Mouse (Mus musculus) cerebellum, adult 11-12 months (tissue): ENCODE measurements around the gene Fzr1.
A peak's percentile ranks its signal among the peaks of the same experiment; 100 is the strongest.

Experiments
- DNase-seq: peaks from one replicate; pipeline ENCODE4 v3.0.0; 2022

Fzr1 gene

GRCm38 (mm10) chr10:81377793-81378552, at the start of gene Fzr1:
TSS of gene Fzr1 (minus strand) at chr10:81378516.
- no peak for DNase-seq

GRCm38 (mm10) chr10:81427804-81428506, 49.6 kb upstream of the Fzr1 start:
- peak; percentile 84 for DNase-seq

- DNase-seq: peak; percentile 62
These were observed 49.0 kb upstream of the Fzr1 start for GRCm38 (mm10) chr10:81427327-81427726.

GRCm38 (mm10) chr10:81426897-81427296, 48.6 kb upstream of the Fzr1 start:
- DNase-seq: peak; percentile 80

- peak; percentile 76 for DNase-seq
These were observed 47.9 kb upstream of the Fzr1 start for GRCm38 (mm10) chr10:81426081-81426671.

GRCm38 (mm10) chr10:81425236-81425850, 47.0 kb upstream of the Fzr1 start:
- DNase-seq: peak; percentile 82

GRCm38 (mm10) chr10:81424246-81425051, 46.1 kb upstream of the Fzr1 start:
- DNase-seq: peak; percentile 93

- peak; percentile 58 for DNase-seq
These were observed 45.3 kb upstream of the Fzr1 start for GRCm38 (mm10) chr10:81423476-81424245.

GRCm38 (mm10) chr10:81422661-81423217, 44.4 kb upstream of the Fzr1 start:
- DNase-seq: peak; percentile 59

GRCm38 (mm10) chr10:81422191-81422590, 43.9 kb upstream of the Fzr1 start:
- peak; percentile 70 for DNase-seq

- no peak for DNase-seq
These were observed 43.4 kb upstream of the Fzr1 start for GRCm38 (mm10) chr10:81421797-81422100.

GRCm38 (mm10) chr10:81421041-81421796, 42.9 kb upstream of the Fzr1 start:
- DNase-seq: peak; percentile 53

GRCm38 (mm10) chr10:81420191-81420767, 42.0 kb upstream of the Fzr1 start:
- DNase-seq: peak; percentile 80

- peak; percentile 54 for DNase-seq
These were observed 41.0 kb upstream of the Fzr1 start for GRCm38 (mm10) chr10:81419111-81419928.

- DNase-seq: peak; percentile 54
These were observed 40.1 kb upstream of the Fzr1 start for GRCm38 (mm10) chr10:81418216-81419070.

GRCm38 (mm10) chr10:81417227-81418215, 39.2 kb upstream of the Fzr1 start:
- DNase-seq: peak; percentile 73

- DNase-seq: peak; percentile 97
These were observed 38.4 kb upstream of the Fzr1 start for GRCm38 (mm10) chr10:81416581-81417226.
